Mouse (Mus musculus): ENCODE results near the gene Supt4a.

GRCm38 (mm10) chr11:87790088-87790487 is 52.7 kb downstream of the Supt4a start:
- no peak for TF ChIP-seq POLR2A (IDR thresholded peaks at IDR 0.05; ENCODE audit: low read depth, low read length)
- no peak for TF ChIP-seq CTCF (IDR thresholded peaks at IDR 0.05; ENCODE audit: extremely low read depth, insufficient read length, insufficient replicate concordance, low read depth, low read length)
